Mouse (Mus musculus) embryonic facial prominence, embryonic 14.5 days (tissue): ENCODE measurements around the gene Cetn3. TPM values are rescaled to one million over a fixed set of nuclear protein-coding genes. Genes with fewer than 3 reads are reported as not detected.

Source experiments
- ATAC-seq: fragments of 200-750 bp; cut with Nextera tagmentation; 2 replicates; pipeline ENCODE4 v1.8.0; 2017; ENCODE audit warnings: low read depth, moderate number of reproducible peaks, moderate TSS enrichment
- DNase-seq: peaks from one replicate; pipeline ENCODE4 v3.0.0-alpha.2; 2015; ENCODE audit warnings: low spot score
- H3K27ac ChIP-seq: fragments of 300-500 bp; sonication (generic); replicated peaks from 2 replicates; pipeline ENCODE4 v1.5.1; 2014; ENCODE audit warnings: low read depth, mild to moderate bottlenecking, low read length, moderate library complexity
- H3K27me3 ChIP-seq: fragments of 300-500 bp; sonication (generic); replicated peaks from 2 replicates; pipeline ENCODE4 v1.6.1; 2014; ENCODE audit warnings: low read length; ENCODE audit not compliant: control insufficient read depth, insufficient read depth
- H3K36me3 ChIP-seq: fragments of 300-500 bp; sonication (generic); 2 replicates; pipeline ENCODE4 v1.6.1; 2014; ENCODE audit warnings: low read length, mixed read lengths; ENCODE audit not compliant: control insufficient read depth, insufficient read depth
- H3K4me1 ChIP-seq: fragments of 300-500 bp; sonication (generic); 2 replicates; pipeline ENCODE4 v1.6.1; 2014; ENCODE audit warnings: antibody characterized with exemption, low read length; ENCODE audit not compliant: control insufficient read depth, insufficient read depth
- H3K4me2 ChIP-seq: fragments of 300-500 bp; sonication (generic); 2 replicates; pipeline ENCODE4 v1.6.1; 2014; ENCODE audit warnings: low read depth, mild to moderate bottlenecking, low read length, moderate library complexity, mixed read lengths
- H3K4me3 ChIP-seq: fragments of 300-500 bp; sonication (generic); 2 replicates; pipeline ENCODE4 v1.5.1; 2014; ENCODE audit warnings: low read depth, mild to moderate bottlenecking, low read length
- H3K9ac ChIP-seq: fragments of 300-500 bp; sonication (generic); 2 replicates; pipeline ENCODE4 v1.6.1; 2014; ENCODE audit warnings: low read depth, mild to moderate bottlenecking, low read length, moderate library complexity, mixed read lengths
- H3K9me3 ChIP-seq: fragments of 300-500 bp; sonication (generic); 2 replicates; pipeline ENCODE4 v1.6.1; 2016; ENCODE audit warnings: low read length; ENCODE audit not compliant: control insufficient read depth
- WGBS: fragments of 180-500 bp; shearing (Covaris S2); extraction: QIAGEN DNeasy Blood & Tissue Kit; methylation state at CpG from one replicate; pipeline ENCODE4 v1.1.7; 2014; 5-methylcytosine and 5-hydroxymethylcytosine counted together
- polyA plus RNA-seq: library from polyadenylated mRNA; unstranded; fragments of >200 nt; fragmentation: Nextera tagmentation; extraction: Ambion mirVana; gene quantifications from 2 replicates; pipeline ENCODE4 v1.2.1, GENCODE M21; 2014

The Cetn3 gene
- 242 and 243 TPM in 2 replicates for polyA plus RNA-seq

DNA sequence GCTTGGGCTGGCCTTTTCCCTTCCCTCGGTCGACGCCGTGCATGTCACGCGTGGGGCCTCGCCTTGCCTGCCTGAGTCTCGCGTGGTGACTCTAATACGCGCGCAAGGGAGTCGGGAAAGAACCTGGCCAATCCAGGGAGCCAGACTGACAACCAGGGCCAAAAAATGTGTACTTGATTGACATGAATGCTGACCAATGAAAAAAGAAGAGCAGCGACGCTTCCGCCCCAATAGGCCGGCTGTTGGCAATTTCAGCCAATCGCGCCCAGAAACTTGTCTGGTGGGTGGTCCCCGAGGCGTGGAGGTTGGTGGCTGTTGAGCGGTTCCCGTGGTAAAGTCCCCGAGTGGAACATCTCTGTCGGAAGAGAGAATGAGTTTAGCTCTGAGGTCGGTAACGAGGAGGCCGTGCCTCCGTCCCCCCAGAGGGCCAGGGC lies at the start of gene Cetn3:
TSS of gene Cetn3 (plus strand) at position 107 of the 434 bp plus-strand sequence.
- Histone ChIP-seq H3K4me3 (peak within 1 kb of the TSS; percentile 58), H3K4me2 (peak within 1 kb of the TSS; percentile 66), H3K27me3 (no peaks in the 10 kb centered on the region), H3K4me1 (peaks cover 9% of the 10 kb centered on the region), H3K9me3 (no peaks in the 10 kb centered on the region), H3K36me3 (peaks cover 13% of the 10 kb centered on the region), H3K27ac (peak within 1 kb of the TSS; percentile 98), H3K9ac (peak within 1 kb of the TSS; percentile 76)
- WGBS: 0% methylated on average over 29 of the region's 29 CpGs
- ATAC-seq: peak; percentile 91
- peak; percentile 97 for DNase-seq

DNA sequence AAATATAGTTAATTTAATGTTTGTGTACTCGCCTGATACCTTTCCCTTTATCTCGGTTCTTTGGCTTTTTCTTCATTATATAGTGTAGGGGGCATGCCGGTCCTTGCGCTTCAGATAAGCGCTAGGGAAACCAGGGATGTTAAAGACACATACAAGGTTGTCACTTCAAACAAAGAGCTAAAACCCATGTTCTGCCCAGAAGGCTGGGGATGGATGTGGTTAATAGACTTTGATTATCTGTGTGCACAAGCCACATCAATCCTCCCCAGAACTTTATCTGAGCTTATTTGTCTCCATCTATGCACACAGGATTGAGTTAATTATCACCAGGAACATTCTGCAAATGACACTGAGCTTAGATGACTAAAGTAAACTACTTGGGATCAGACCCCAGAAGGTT lies 46.3 kb upstream of the Cetn3 start:
- H3K4me2 ChIP-seq: no peak overlapping the region
- no peak for DNase-seq
- no peak overlapping the region for H3K4me3 ChIP-seq
- no peak overlapping the region for H3K9ac ChIP-seq
- H3K36me3 ChIP-seq: no peaks in the 10 kb centered on the region
- 92% methylated on average over 5 of the region's 5 CpGs for WGBS
- no peak overlapping the region for H3K27ac ChIP-seq
- no peaks in the 10 kb centered on the region for H3K27me3 ChIP-seq
- no peak for ATAC-seq
- no peaks in the 10 kb centered on the region for H3K9me3 ChIP-seq
- H3K4me1 ChIP-seq: no peaks in the 10 kb centered on the region

DNA sequence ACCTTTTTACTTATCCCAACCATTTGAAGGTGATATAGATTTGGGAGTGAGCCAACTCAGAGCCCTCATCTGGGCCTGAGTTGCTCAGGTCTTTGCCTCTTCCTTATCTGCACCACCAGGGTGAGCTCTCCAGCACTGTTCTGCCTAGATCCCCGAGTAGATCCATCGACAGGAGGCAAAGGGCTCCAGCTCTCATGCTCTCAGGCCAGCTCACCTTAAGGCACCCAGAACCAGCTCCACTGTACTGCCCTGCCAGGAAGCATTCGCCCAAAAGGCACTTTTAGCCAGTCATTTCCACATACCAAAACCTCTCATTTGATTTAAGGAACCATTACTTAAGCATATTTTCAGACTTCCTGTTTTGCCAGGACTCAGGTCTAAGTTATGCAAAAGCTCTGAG lies 42.0 kb upstream of the Cetn3 start:
- H3K4me3 ChIP-seq: no peak overlapping the region
- H3K4me2 ChIP-seq: no peak overlapping the region
- H3K4me1 ChIP-seq: no peaks in the 10 kb centered on the region
- H3K36me3 ChIP-seq: no peaks in the 10 kb centered on the region
- WGBS: 55% methylated on average over 3 of the region's 3 CpGs
- H3K27me3 ChIP-seq: no peaks in the 10 kb centered on the region
- H3K27ac ChIP-seq: no peak overlapping the region
- H3K9ac ChIP-seq: no peak overlapping the region
- peaks cover 4% of the 10 kb centered on the region; the same call in 1 of the 2 replicates for H3K9me3 ChIP-seq
- ATAC-seq (no peak), DNase-seq (no peak)

DNA sequence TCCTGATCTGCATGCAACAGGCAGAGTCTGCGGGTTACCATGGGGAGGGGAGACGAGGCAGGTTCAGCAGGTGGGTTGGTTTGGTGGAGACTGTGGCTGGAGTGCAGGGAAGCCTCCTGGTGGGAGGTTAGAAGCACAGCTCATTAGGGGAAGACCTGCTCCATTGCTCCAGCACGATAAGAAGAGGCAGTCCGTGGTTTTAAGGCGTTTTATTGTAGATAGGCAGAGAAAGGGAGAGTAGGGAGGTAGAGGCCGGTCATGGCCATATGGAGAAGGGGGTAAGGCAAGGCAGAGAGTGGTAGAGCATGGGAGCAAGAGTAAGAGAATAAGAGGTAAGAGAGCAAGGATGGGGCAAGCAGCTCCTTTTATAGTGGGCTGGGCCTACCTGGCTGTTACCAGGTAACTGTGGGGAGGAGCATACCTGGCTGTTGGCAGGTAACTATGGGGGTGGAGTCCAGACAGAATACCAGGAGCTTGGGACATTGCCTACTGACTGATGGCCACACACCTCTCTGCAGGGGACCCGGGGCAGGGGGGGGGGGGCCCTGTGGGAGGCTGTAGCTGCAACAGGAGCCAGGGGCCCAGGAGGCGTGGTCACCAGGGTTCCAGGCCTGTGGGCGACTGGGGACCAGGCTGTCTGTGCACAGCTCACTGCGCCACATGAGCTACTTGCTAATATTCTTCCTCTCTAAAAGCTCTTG lies 39.3 kb upstream of the Cetn3 start:
- DNase-seq (no peak), ATAC-seq (no peak)
- 45% methylated on average over 6 of the region's 10 CpGs for WGBS

DNA sequence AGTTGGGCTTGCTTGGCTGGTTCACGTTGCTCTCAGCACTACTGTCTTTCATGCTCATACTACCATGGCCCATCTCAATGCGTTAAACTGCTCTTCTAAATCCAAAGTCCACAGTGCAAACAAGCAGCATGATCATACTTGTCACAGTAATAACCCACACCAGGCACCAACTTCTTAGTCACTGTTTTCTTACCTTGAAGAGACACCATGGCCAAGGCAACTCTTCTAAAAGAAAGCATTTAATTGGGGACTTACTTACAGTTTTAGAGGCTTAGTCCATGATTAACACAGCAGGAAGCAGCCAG lies 38.8 kb upstream of the Cetn3 start:
- no peaks in the 10 kb centered on the region for H3K36me3 ChIP-seq
- no peaks in the 10 kb centered on the region for H3K4me1 ChIP-seq
- no peaks in the 10 kb centered on the region for H3K27me3 ChIP-seq
- no peak for DNase-seq
- H3K9ac ChIP-seq: no peak overlapping the region
- 45% methylated on average over 2 of the region's 2 CpGs for WGBS
- no peak overlapping the region for H3K4me3 ChIP-seq
- H3K4me2 ChIP-seq: no peak overlapping the region
- no peak for ATAC-seq
- peaks cover 11% of the 10 kb centered on the region; the same call in 1 of the 2 replicates for H3K9me3 ChIP-seq
- H3K27ac ChIP-seq: no peak overlapping the region

More for the DNA sequence above, 39.3 kb upstream of the Cetn3 start:
- Histone ChIP-seq H3K9me3 (peaks cover 11% of the 10 kb centered on the region; the same call in 1 of the 2 replicates), H3K27ac (no peak overlapping the region), H3K36me3 (no peaks in the 10 kb centered on the region), H3K27me3 (no peaks in the 10 kb centered on the region), H3K4me3 (no peak overlapping the region), H3K4me1 (no peaks in the 10 kb centered on the region), H3K9ac (no peak overlapping the region), H3K4me2 (no peak overlapping the region)

DNA sequence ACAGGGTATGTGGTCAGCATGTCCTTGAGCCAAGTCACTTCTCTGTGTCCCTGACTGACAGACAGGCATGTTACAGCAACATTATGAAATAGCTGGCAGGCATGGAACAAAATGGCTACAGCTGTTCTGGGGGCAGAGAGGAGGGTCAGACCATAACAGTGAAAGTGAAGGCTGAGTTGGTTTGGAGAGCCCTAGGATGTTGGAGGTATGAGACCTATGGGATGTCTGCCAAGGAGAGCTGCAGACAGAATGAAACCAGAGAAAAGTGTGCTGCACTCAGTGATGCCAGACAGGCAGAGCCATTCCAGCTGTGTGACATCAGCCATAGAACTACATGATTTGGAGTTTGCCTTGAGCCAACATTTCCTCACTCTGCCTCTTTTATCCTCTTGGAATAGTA lies 28.0 kb upstream of the Cetn3 start:
- H3K9me3 ChIP-seq: no peaks in the 10 kb centered on the region
- peak; percentile 50; the same call in 1 of the 2 replicates for ATAC-seq
- no peaks in the 10 kb centered on the region for H3K36me3 ChIP-seq
- H3K9ac ChIP-seq: no peak overlapping the region
- H3K4me3 ChIP-seq: no peak overlapping the region
- DNase-seq: peak; percentile 62
- no peaks in the 10 kb centered on the region for H3K27me3 ChIP-seq
- no peaks in the 10 kb centered on the region for H3K4me1 ChIP-seq
- no peak overlapping the region for H3K27ac ChIP-seq
- no peak overlapping the region for H3K4me2 ChIP-seq

DNA sequence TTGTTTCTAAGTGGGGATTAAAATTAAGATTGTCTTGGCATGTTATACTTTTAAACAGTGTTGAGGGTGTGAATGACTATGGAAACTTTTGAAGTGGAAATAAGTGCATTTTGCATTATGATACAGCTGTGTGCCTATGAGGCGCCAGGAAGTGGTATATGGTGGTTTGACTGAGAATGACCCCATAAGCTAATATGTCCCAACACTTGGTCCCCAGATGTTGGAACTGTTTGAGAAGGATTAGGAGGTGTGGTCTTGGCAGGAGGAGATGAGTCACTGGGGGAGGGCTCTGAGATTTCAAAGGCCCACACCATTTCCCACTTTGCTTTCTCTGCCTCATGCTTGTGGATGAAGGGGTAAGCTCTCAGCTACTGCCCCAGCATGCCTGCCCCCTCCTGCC lies 27.6 kb upstream of the Cetn3 start:
- Histone ChIP-seq H3K9me3 (no peaks in the 10 kb centered on the region), H3K4me2 (no peak overlapping the region), H3K36me3 (no peaks in the 10 kb centered on the region), H3K27ac (no peak overlapping the region), H3K4me1 (no peaks in the 10 kb centered on the region), H3K27me3 (no peaks in the 10 kb centered on the region), H3K4me3 (no peak overlapping the region), H3K9ac (no peak overlapping the region)
- 96% methylated on average over 1 of the region's 1 CpGs for WGBS
- ATAC-seq (no peak), DNase-seq (no peak)

DNA sequence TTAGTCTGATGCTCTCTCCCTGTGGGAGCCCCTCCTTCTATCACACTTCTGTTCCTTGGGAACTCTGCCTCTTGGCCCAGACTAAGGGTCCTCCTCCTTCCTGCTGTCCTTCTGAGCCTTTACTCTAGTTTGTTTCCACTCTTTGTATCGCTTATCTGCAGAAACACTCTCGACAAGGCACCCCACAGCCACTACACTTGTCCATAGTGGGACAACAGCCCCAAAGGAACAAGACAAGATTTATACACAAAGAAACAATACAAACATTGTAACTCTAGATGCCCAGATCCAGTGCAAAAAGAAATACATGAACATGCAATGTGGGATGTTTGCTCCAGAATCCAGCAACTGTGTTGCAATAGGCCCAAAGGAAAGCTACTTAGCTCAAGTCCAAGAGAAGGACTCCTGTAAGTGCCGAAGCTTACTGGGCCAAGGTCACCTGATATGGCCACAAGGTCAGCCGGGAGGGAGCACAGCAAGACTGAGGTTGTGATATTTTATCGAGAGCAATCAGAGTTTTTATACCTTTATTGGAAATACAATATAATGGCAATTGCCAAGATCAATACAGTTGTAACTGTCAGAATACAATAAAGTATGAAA lies 25.7 kb upstream of the Cetn3 start:
- DNase-seq: no peak
- H3K27me3 ChIP-seq: no peaks in the 10 kb centered on the region
- no peaks in the 10 kb centered on the region for H3K36me3 ChIP-seq
- ATAC-seq: no peak
- 83% methylated on average over 5 of the region's 5 CpGs for WGBS
- H3K9me3 ChIP-seq: no peaks in the 10 kb centered on the region
- H3K9ac ChIP-seq: no peak overlapping the region
- H3K4me2 ChIP-seq: no peak overlapping the region
- H3K27ac ChIP-seq: no peak overlapping the region
- no peaks in the 10 kb centered on the region for H3K4me1 ChIP-seq
- H3K4me3 ChIP-seq: no peak overlapping the region

DNA sequence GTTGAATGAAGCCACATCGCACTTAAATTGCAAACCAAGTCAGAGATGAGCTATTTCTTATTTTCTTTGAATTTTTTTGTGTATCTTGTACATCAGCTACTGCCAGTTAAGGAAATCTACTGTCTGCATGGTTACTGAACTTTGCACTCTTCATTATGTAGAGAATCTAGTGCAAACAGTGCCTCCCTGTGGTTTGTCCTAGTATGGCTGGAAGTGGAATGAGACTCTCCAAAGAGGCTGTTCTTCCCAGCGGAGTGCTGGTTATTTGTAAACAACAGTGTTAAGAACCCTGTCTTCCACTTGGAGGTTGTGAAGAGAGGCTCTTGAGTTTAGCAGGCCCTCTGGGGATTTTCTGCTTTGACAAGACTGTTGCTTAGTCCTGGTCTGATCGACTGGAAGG lies 22.5 kb upstream of the Cetn3 start:
- 25% methylated on average over 3 of the region's 3 CpGs for WGBS
- DNase-seq: peak; percentile 50
- no peak for ATAC-seq
- Histone ChIP-seq H3K27ac (no peak overlapping the region), H3K27me3 (no peaks in the 10 kb centered on the region), H3K9ac (no peak overlapping the region), H3K9me3 (no peaks in the 10 kb centered on the region), H3K4me3 (no peak overlapping the region), H3K4me1 (no peaks in the 10 kb centered on the region), H3K36me3 (no peaks in the 10 kb centered on the region), H3K4me2 (no peak overlapping the region)
